Mouse (Mus musculus) layer of hippocampus, adult 11-12 months (tissue): ENCODE results near the gene Gm42715.

ENCODE experiments used
- DNase-seq: peaks from one replicate; pipeline ENCODE4 v3.0.0; 2022; ENCODE audit warnings: low spot score

Gene Gm42715

GRCm38 (mm10) chr7:127586149-127586548 is 66.8 kb downstream of the Gm42715 start:
- DNase-seq, result no peak

DNA sequence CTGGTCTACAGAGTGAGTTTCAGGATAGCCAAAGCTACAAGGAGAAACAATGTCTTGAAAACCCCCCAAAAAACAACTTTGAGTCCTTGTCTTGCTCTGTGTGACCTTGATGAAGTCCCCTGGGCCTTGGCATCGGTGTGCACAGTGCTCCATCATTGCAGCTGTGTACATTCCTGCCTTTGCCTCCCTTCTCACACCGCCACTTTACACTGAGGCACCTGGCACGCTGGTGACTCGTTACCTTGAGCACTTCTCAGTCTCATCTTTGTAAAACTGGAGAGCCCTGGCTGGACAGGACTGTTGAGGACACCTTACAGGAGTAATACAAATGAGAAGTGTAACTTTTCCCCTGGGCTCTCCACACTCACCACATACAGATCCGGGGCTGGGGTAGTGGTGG is 67.8 kb downstream of the Gm42715 start:
- no peak for DNase-seq

DNA sequence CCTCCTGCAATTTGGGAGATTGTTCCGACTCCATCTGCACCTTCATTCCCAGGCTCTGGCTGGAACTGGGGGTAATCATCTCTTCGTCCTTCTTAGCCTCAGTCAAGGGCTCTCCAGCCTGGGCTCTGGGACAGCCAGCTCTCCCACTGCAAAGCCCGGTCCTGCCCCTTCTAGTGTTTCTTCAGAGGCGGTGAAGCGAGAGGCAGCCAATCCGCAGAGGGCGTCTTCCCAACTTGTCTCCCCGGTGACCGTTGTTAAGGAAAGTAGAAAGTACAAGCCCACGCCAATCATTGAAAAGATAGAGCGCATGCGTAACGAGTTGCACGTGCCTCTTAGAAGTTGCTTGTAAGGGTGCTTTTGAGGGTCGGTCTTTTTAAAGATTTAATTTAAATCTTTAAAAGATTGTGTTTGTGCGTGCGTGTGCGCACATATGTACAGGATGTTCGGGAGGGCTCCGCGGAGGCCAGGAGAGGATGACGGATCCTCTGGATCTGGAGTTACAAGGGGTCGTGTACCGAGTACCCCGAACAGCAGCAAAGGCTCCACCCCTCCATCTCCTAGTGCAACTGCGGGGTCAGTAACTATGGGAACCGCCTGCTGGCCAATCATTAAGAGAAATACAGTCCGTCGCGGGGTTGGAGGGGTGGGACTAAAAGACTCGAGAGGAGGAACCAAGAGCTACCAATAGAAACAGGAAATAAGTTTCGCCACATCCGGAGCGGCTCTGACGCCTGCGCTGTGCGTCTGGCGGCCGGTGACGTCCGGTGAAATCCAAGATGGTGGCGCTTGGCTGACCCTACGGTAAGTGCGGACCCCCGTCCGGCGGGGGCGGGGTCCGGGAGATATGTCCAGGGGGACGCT is 68.9 kb downstream of the Gm42715 start, which contains the start of the genes Ccdc189 and Rnf40:
Ccdc189 (minus strand) TSS at position 585 of the 861 bp plus-strand sequence.
Rnf40 (plus strand) TSS at position 757 of the 861 bp plus-strand sequence.
- peak; percentile 96 for DNase-seq

GRCm38 (mm10) chr7:127588901-127589300 is 69.5 kb downstream of the Gm42715 start:
- DNase-seq, result no peak

GRCm38 (mm10) chr7:127589637-127590036 is 70.3 kb downstream of the Gm42715 start:
- no peak for DNase-seq

GRCm38 (mm10) chr7:127591108-127591507 is 71.7 kb downstream of the Gm42715 start:
- no peak for DNase-seq

- DNase-seq, result no peak
Observed at GRCm38 (mm10) chr7:127592575-127592974, 73.2 kb downstream of the Gm42715 start.

- no peak for DNase-seq
Observed at GRCm38 (mm10) chr7:127596747-127597146, 77.4 kb downstream of the Gm42715 start.

- no peak for DNase-seq
Observed at GRCm38 (mm10) chr7:127600612-127601011, 81.2 kb downstream of the Gm42715 start.

DNA sequence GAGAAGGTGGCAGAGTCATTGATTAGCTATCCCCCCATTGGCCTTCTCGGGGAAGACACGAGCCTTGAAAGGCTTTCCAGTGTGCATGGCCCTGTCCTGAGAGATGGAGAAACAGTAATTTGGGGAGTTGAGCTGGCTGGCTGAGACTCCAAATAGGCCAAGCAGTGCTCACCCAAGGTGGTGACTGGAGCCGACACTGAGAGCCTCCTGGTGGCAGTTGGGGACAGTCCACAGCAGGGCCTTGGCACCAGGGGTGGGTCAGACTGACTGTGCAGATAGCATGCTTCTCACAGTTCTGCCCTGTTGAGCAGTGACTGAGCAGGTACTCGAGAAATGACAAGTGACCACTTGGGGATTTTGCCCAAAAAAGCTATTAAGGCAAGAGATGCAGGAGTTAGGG is 82.4 kb downstream of the Gm42715 start:
- DNase-seq, result no peak

DNA sequence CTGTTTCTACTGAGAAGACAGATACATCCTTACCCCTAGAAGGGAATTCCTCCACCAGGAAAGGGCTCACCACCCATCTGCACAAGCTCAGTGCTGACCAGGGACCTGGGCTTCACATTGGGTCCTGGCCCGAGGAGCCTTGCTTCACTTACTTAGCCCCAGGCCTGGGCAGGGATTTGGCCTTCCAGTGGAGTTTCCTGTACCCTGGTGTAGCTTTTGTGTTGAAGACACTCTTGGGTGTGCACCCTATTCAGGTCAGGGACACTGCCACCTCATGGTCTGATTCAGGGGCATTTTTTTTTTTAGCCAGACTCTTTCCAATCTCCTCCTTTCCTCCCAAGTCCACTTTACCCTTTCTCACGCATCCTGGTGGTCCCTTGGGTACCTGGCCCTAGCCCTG is 83.5 kb downstream of the Gm42715 start:
- DNase-seq, result no peak

DNA sequence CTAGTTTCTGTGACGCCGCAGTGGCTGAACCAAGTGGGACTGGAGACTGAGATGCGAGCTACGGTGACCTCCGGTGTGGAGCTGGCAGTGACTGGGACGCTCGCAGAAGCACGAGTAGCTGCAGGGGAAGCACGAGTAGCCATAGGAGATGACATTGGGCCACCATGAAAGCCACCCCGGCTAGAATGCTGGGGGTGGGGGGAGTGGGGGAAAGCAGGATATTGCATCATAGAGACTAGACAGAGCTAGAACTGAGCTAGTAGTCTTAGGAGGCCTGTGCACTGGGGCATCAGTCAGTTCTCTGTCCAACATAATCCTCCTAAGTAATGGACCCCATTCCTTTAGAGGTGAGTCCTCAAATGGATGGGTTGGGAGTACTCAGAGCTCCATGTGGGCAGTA is 84.9 kb downstream of the Gm42715 start:
- DNase-seq, result no peak

DNA sequence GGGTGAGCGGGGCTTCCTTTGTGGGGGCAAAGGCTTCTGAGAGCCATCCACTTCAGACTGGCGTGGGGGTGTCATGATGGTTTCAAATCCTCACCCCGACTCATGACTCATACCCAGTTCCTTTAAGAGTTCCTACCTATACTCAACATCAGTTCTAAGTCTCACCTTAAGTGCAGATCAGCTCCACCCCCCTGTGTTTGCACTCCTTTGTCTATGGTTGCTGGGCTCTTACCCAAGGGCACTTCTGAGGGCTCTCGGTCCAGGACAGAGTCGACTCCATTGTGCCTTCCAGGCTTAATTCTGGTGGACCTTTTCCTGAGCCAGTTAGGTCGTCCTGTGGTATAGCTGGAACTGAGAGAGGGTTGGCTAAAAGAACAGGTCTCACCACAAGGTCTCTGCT is 87.8 kb downstream of the Gm42715 start:
- DNase-seq, result no peak

DNA sequence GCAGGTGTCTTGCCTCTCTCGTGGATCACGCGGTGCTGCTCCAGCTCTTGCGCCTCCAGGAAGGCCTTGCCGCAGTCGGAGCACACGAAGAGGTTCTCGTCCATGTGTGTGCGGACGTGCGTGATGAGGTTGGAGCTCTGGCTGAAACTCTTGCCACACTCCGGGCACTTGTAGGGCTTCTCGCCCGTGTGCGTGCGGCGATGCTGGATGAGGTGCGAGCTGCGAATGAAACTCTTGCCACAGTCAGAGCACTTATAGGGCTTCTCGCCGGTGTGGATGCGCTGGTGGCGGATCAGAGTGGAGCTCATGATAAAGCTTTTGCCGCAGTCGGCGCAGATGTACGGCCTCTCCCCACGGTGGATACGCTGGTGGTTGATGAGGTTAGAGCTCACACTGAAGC is 91.6 kb downstream of the Gm42715 start:
- no peak for DNase-seq

GRCm38 (mm10) chr7:127611561-127611960 is 92.2 kb downstream of the Gm42715 start:
- no peak for DNase-seq

DNA sequence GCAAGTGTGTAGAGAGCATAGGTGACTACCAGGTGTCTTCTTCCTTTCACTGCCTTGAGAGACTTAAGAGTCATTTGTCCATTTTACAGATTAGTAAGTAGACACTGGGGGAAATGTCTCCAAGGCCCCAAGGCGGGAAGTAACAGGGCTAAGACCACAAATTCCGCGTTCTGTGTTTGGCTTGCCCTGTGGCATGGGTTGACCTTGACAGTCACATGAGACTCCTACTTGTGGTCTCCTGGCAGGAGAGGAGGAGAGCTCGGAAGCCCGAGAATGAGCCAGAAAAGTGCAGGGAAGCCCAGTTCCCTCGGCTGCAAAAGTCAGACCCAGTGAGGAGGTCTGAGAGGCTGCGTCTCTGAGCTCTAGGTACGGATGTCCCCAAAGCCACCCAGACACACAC is 94.1 kb downstream of the Gm42715 start:
- no peak for DNase-seq

- DNase-seq, result no peak
Observed at GRCm38 (mm10) chr7:127614091-127614490, 94.7 kb downstream of the Gm42715 start.

DNA sequence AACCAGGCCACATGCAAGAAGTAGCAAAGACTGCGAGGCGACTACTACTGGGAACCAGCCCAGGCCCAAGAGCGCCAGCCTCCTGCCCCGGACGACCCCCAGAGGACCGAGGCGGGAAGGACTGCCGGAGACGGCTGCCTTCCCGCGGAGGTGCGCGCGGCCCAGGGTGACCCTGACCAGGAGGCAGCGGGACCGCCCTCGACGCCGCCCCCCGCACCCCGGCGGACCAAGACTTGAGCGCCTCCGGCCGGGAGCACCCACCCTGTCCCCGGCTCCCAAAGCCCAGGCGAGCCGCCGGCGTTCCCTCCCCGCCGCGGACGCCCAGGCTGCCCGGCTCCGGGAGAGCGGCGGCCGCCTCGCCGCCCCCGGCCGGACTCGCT is 95.1 kb downstream of the Gm42715 start:
- no peak for DNase-seq

- DNase-seq, result peak; percentile 78
Observed at GRCm38 (mm10) chr7:127614891-127615843, 95.8 kb downstream of the Gm42715 start, which contains the start of gene Zfp629. Gene Zfp629, minus strand, starts transcription at chr7:127615797.

- no peak for DNase-seq
Observed at GRCm38 (mm10) chr7:127616336-127616735, 97.0 kb downstream of the Gm42715 start.
